30 mouse cellular contexts compared by ENCODE assay signal in genomic region chr11:32692834-32693233, GRCm38 (mm10).
"Had no signal": no experiment of that assay in that cellular context is flagged by ENCODE, and none has a peak within 500 bp of the region (broad histone marks: within the 10 kb centered on the region; RNA-seq: fewer than 3 reads in every experiment).

No protein-coding gene starts in this region.

- DNase-seq: left cerebral cortex, postnatal 4 days; liver; liver, embryonic 13.5 days; liver, postnatal 0 days; lung, adult 18-20 months; lung, embryonic 14.5 days; lung, postnatal 10 days; lung, postnatal 14 days; lung, postnatal 36 days; lung, postnatal 4 days; midbrain, embryonic 14.5 days had no signal

- H3K27ac ChIP-seq: limb, embryonic 10.5 days; limb, embryonic 12.5 days; limb, embryonic 13.5 days; liver, embryonic 12.5 days; liver, embryonic 13.5 days; liver, embryonic 14.5 days; liver, embryonic 15.5 days; lung, embryonic 15.5 days; macrophage; midbrain, embryonic 10.5 days; midbrain, embryonic 12.5 days; midbrain, embryonic 13.5 days; midbrain, embryonic 15.5 days; neural tube, embryonic 12.5 days; neural tube, embryonic 13.5 days had no signal

- H3K4me2 ChIP-seq: limb, embryonic 12.5 days; limb, embryonic 13.5 days; limb, embryonic 15.5 days; liver, embryonic 11.5 days; liver, embryonic 12.5 days; liver, embryonic 13.5 days; liver, embryonic 15.5 days; lung, embryonic 14.5 days; lung, embryonic 15.5 days; midbrain, embryonic 11.5 days; midbrain, embryonic 12.5 days; midbrain, embryonic 13.5 days; midbrain, embryonic 15.5 days; neural tube, embryonic 12.5 days; neural tube, embryonic 13.5 days had no signal

- H3K4me3 ChIP-seq: limb, embryonic 10.5 days; limb, embryonic 12.5 days; limb, embryonic 13.5 days; limb, embryonic 15.5 days; liver, embryonic 12.5 days; liver, embryonic 13.5 days; liver, embryonic 15.5 days; lung, embryonic 15.5 days; megakaryocyte, embryonic 14.5 days; midbrain, embryonic 10.5 days; midbrain, embryonic 12.5 days; midbrain, embryonic 13.5 days; midbrain, embryonic 15.5 days; myocyte; neural tube, embryonic 12.5 days; neural tube, embryonic 13.5 days had no signal

- H3K9me3 ChIP-seq: limb, embryonic 10.5 days; limb, embryonic 12.5 days; limb, embryonic 13.5 days; limb, embryonic 15.5 days; liver, embryonic 12.5 days; liver, embryonic 13.5 days; liver, embryonic 15.5 days; lung, embryonic 15.5 days; megakaryocyte, embryonic 14.5 days; midbrain, embryonic 10.5 days; midbrain, embryonic 12.5 days; midbrain, embryonic 13.5 days; midbrain, embryonic 15.5 days; neural tube, embryonic 12.5 days; neural tube, embryonic 13.5 days had no signal

- H3K27me3 ChIP-seq: limb, embryonic 12.5 days; limb, embryonic 13.5 days; limb, embryonic 15.5 days; liver, embryonic 12.5 days; liver, embryonic 13.5 days; liver, embryonic 15.5 days; lung, embryonic 15.5 days; megakaryocyte, embryonic 14.5 days; midbrain, embryonic 12.5 days; midbrain, embryonic 13.5 days; midbrain, embryonic 15.5 days; neural tube, embryonic 12.5 days; neural tube, embryonic 13.5 days had no signal

- H3K36me3 ChIP-seq: limb, embryonic 10.5 days; limb, embryonic 12.5 days; limb, embryonic 13.5 days; limb, embryonic 15.5 days; liver, embryonic 12.5 days; liver, embryonic 13.5 days; liver, embryonic 15.5 days; lung, embryonic 15.5 days; midbrain, embryonic 10.5 days; midbrain, embryonic 12.5 days; midbrain, embryonic 13.5 days; midbrain, embryonic 15.5 days; neural tube, embryonic 12.5 days; neural tube, embryonic 13.5 days had no signal

- H3K9ac ChIP-seq: limb, embryonic 12.5 days; limb, embryonic 13.5 days; limb, embryonic 15.5 days; liver, embryonic 12.5 days; liver, embryonic 13.5 days; liver, embryonic 14.5 days; liver, embryonic 15.5 days; liver, postnatal 0 days; lung, embryonic 14.5 days; lung, embryonic 15.5 days; midbrain, embryonic 12.5 days; midbrain, embryonic 13.5 days; midbrain, embryonic 15.5 days; neural tube, embryonic 12.5 days; neural tube, embryonic 13.5 days had no signal
